Mouse (Mus musculus): ENCODE data around the gene Gp5. TPM values are rescaled to one million over a fixed set of nuclear protein-coding genes. Genes with fewer than 3 reads are reported as not detected.

Gp5 gene
- total and polyA plus RNA-seq, 3 experiments = 0.39 to 2.3 (median 1.5) TPM

GRCm38 (mm10) chr16:30273065-30273464 is 37.5 kb downstream of the Gp5 start:
- no peak overlapping the region for H3K9ac ChIP-seq (ENCODE audit: low read depth, low read length)
- WGBS = 91% methylated on average over 8 of the region's 8 CpGs
- intact Hi-C loops (cut with DNase I) = no loop called here
- H3K27me3 ChIP-seq (ENCODE audit: control insufficient read depth, insufficient read depth, low read length) = no peaks in the 10 kb centered on the region
- H3K79me2 ChIP-seq (replicated peaks; ENCODE audit: control insufficient read depth, insufficient read depth, low read length) = no peaks in the 10 kb centered on the region
- DNase-seq = no peak
- H3K4me3 ChIP-seq = no peak overlapping the region
- TF ChIP-seq EP300 (IDR thresholded peaks at IDR 0.05; ENCODE audit: insufficient read depth, low read depth, low read length) = no peak
- no peak for TF ChIP-seq CTCF (IDR thresholded peaks at IDR 0.05)
- TF ChIP-seq POLR2A (IDR thresholded peaks at IDR 0.05; ENCODE audit: insufficient read depth, low read depth, low read length) = no peak
- no peak overlapping the region for H3K27ac ChIP-seq
- no peaks in the 10 kb centered on the region for H3K36me3 ChIP-seq (ENCODE audit: control insufficient read depth, insufficient read depth, low read length)
- no peaks in the 10 kb centered on the region for H3K4me1 ChIP-seq (ENCODE audit: control insufficient read depth, insufficient read depth, low read length)

GRCm38 (mm10) chr16:30271941-30272595 is 38.5 kb downstream of the Gp5 start:
- Histone ChIP-seq H3K27me3 (ENCODE audit: control insufficient read depth, insufficient read depth, low read length) (no peaks in the 10 kb centered on the region), H3K4me1 (ENCODE audit: control insufficient read depth, insufficient read depth, low read length) (no peaks in the 10 kb centered on the region), H3K27ac (no peak overlapping the region), H3K4me3 (no peak overlapping the region), H3K9ac (ENCODE audit: low read depth, low read length) (no peak overlapping the region), H3K79me2 (replicated peaks; ENCODE audit: control insufficient read depth, insufficient read depth, low read length) (no peaks in the 10 kb centered on the region), H3K36me3 (ENCODE audit: control insufficient read depth, insufficient read depth, low read length) (no peaks in the 10 kb centered on the region)
- no peak for DNase-seq
- 73% methylated on average over 6 of the region's 6 CpGs for WGBS
- intact Hi-C loops (cut with DNase I) = no loop called here
- TF ChIP-seq CTCF (IDR thresholded peaks at IDR 0.05) (no peak), EP300 (IDR thresholded peaks at IDR 0.05; ENCODE audit: insufficient read depth, low read depth, low read length) (no peak), POLR2A (IDR thresholded peaks at IDR 0.05; ENCODE audit: insufficient read depth, low read depth, low read length) (no peak)

- intact Hi-C loops (cut with DNase I) = no loop called here
- Histone ChIP-seq H3K27me3 (ENCODE audit: control insufficient read depth, insufficient read depth, low read length) (no peaks in the 10 kb centered on the region), H3K79me2 (replicated peaks; ENCODE audit: control insufficient read depth, insufficient read depth, low read length) (no peaks in the 10 kb centered on the region), H3K4me1 (ENCODE audit: control insufficient read depth, insufficient read depth, low read length) (no peaks in the 10 kb centered on the region), H3K9ac (ENCODE audit: low read depth, low read length) (no peak overlapping the region), H3K36me3 (ENCODE audit: control insufficient read depth, insufficient read depth, low read length) (no peaks in the 10 kb centered on the region), H3K4me3 (no peak overlapping the region), H3K27ac (no peak overlapping the region)
- no peak for DNase-seq
- TF ChIP-seq EP300 (IDR thresholded peaks at IDR 0.05; ENCODE audit: insufficient read depth, low read depth, low read length) (no peak), CTCF (IDR thresholded peaks at IDR 0.05) (no peak), POLR2A (IDR thresholded peaks at IDR 0.05; ENCODE audit: insufficient read depth, low read depth, low read length) (no peak)
- 64% methylated on average over 8 of the region's 8 CpGs for WGBS
Observed at GRCm38 (mm10) chr16:30271223-30271761, 39.3 kb downstream of the Gp5 start.

- no peaks in the 10 kb centered on the region for H3K79me2 ChIP-seq (replicated peaks; ENCODE audit: control insufficient read depth, insufficient read depth, low read length)
- WGBS = 59% methylated on average over 5 of the region's 5 CpGs
- H3K36me3 ChIP-seq (ENCODE audit: control insufficient read depth, insufficient read depth, low read length) = no peaks in the 10 kb centered on the region
- no peak for TF ChIP-seq CTCF (IDR thresholded peaks at IDR 0.05)
- no peak for TF ChIP-seq EP300 (IDR thresholded peaks at IDR 0.05; ENCODE audit: insufficient read depth, low read depth, low read length)
- no peak for TF ChIP-seq POLR2A (IDR thresholded peaks at IDR 0.05; ENCODE audit: insufficient read depth, low read depth, low read length)
- no peak within 1 kb of the TSS for H3K27ac ChIP-seq
- no peaks in the 10 kb centered on the region for H3K4me1 ChIP-seq (ENCODE audit: control insufficient read depth, insufficient read depth, low read length)
- H3K27me3 ChIP-seq (ENCODE audit: control insufficient read depth, insufficient read depth, low read length) = no peaks in the 10 kb centered on the region
- no peak within 1 kb of the TSS for H3K9ac ChIP-seq (ENCODE audit: low read depth, low read length)
- no peak for DNase-seq
- intact Hi-C loops (cut with DNase I) = no loop called here
- no peak within 1 kb of the TSS for H3K4me3 ChIP-seq
Observed at GRCm38 (mm10) chr16:30267359-30267758, 43.2 kb downstream of the Gp5 start, which contains the start of gene Cpn2. Gene Cpn2, minus strand, starts transcription at chr16:30267499.

GRCm38 (mm10) chr16:30266561-30266960 is 44.0 kb downstream of the Gp5 start:
- H3K4me1 ChIP-seq (ENCODE audit: control insufficient read depth, insufficient read depth, low read length) = no peaks in the 10 kb centered on the region
- H3K9ac ChIP-seq (ENCODE audit: low read depth, low read length) = no peak overlapping the region
- TF ChIP-seq EP300 (IDR thresholded peaks at IDR 0.05; ENCODE audit: insufficient read depth, low read depth, low read length) (no peak), POLR2A (IDR thresholded peaks at IDR 0.05; ENCODE audit: insufficient read depth, low read depth, low read length) (no peak), CTCF (IDR thresholded peaks at IDR 0.05) (no peak)
- no peaks in the 10 kb centered on the region for H3K27me3 ChIP-seq (ENCODE audit: control insufficient read depth, insufficient read depth, low read length)
- no peak overlapping the region for H3K4me3 ChIP-seq
- no peaks in the 10 kb centered on the region for H3K79me2 ChIP-seq (replicated peaks; ENCODE audit: control insufficient read depth, insufficient read depth, low read length)
- no peak for DNase-seq
- H3K36me3 ChIP-seq (ENCODE audit: control insufficient read depth, insufficient read depth, low read length) = no peaks in the 10 kb centered on the region
- intact Hi-C loops (cut with DNase I) = no loop called here
- no peak overlapping the region for H3K27ac ChIP-seq
- WGBS = 90% methylated on average over 5 of the region's 5 CpGs

GRCm38 (mm10) chr16:30265611-30266010 is 45.0 kb downstream of the Gp5 start:
- Histone ChIP-seq H3K36me3 (ENCODE audit: control insufficient read depth, insufficient read depth, low read length) (no peaks in the 10 kb centered on the region), H3K79me2 (replicated peaks; ENCODE audit: control insufficient read depth, insufficient read depth, low read length) (no peaks in the 10 kb centered on the region), H3K4me1 (ENCODE audit: control insufficient read depth, insufficient read depth, low read length) (no peaks in the 10 kb centered on the region), H3K27ac (no peak overlapping the region), H3K9ac (ENCODE audit: low read depth, low read length) (no peak overlapping the region), H3K4me3 (no peak overlapping the region), H3K27me3 (ENCODE audit: control insufficient read depth, insufficient read depth, low read length) (no peaks in the 10 kb centered on the region)
- 60% methylated on average over 4 of the region's 4 CpGs for WGBS
- intact Hi-C loops (cut with DNase I) = no loop called here
- no peak for TF ChIP-seq POLR2A (IDR thresholded peaks at IDR 0.05; ENCODE audit: insufficient read depth, low read depth, low read length)
- no peak for TF ChIP-seq CTCF (IDR thresholded peaks at IDR 0.05)
- TF ChIP-seq EP300 (IDR thresholded peaks at IDR 0.05; ENCODE audit: insufficient read depth, low read depth, low read length) = no peak
- DNase-seq = no peak
